Mouse (Mus musculus) hindbrain, embryonic 15.5 days (tissue): ENCODE measurements around the gene Dkc1. TPM values are rescaled to one million over a fixed set of nuclear protein-coding genes. Genes with fewer than 3 reads are reported as not detected.

Source experiments
- ATAC-seq: fragments of 200-750 bp; cut with Nextera tagmentation; 2 replicates; pipeline ENCODE4 v1.8.0; 2017; ENCODE audit warnings: low read depth, moderate number of reproducible peaks, moderate TSS enrichment; ENCODE audit not compliant: low FRiP score
- H3K27ac ChIP-seq: fragments of 300-500 bp; sonication (generic); replicated peaks from 2 replicates; pipeline ENCODE4 v1.5.1; 2015; ENCODE audit warnings: mild to moderate bottlenecking, inconsistent platforms
- H3K27me3 ChIP-seq: fragments of 300-500 bp; sonication (generic); 2 replicates; pipeline ENCODE4 v1.6.1; 2015; ENCODE audit warnings: control low read depth, inconsistent platforms
- H3K36me3 ChIP-seq: fragments of 300-500 bp; sonication (generic); 2 replicates; pipeline ENCODE4 v1.6.1; 2015; ENCODE audit warnings: control low read depth, inconsistent platforms
- H3K4me1 ChIP-seq: fragments of 300-500 bp; sonication (generic); replicated peaks from 2 replicates; pipeline ENCODE4 v1.6.1; 2015; ENCODE audit warnings: control low read depth, inconsistent platforms
- H3K4me2 ChIP-seq: fragments of 300-500 bp; sonication (generic); 2 replicates; pipeline ENCODE4 v1.6.1; 2015; ENCODE audit warnings: moderate library complexity, mild to moderate bottlenecking, inconsistent platforms
- H3K4me3 ChIP-seq: fragments of 300-500 bp; sonication (generic); 2 replicates; pipeline ENCODE4 v1.5.1; 2015; ENCODE audit warnings: mild to moderate bottlenecking, inconsistent platforms
- H3K9ac ChIP-seq: fragments of 300-500 bp; sonication (generic); 2 replicates; pipeline ENCODE4 v1.6.1; 2015; ENCODE audit warnings: inconsistent platforms
- H3K9me3 ChIP-seq: fragments of 300-500 bp; sonication (generic); 2 replicates; pipeline ENCODE4 v1.6.1; 2016; ENCODE audit warnings: control low read depth, inconsistent platforms
- WGBS: fragments of 180-500 bp; shearing (Covaris S2); methylation state at CpG from one replicate; pipeline ENCODE4 v1.1.7; 2015; 5-methylcytosine and 5-hydroxymethylcytosine counted together
- polyA plus RNA-seq: library from polyadenylated mRNA; unstranded; fragments of >200 nt; fragmentation: Nextera tagmentation; extraction: Ambion mirVana; gene quantifications from 2 replicates; pipeline ENCODE4 v1.2.1, GENCODE M21; 2015

Gene Dkc1
- polyA plus RNA-seq: 55.8 and 59.9 TPM in 2 replicates

GRCm38 (mm10) chrX:75095369-75096162 lies at the start of gene Dkc1:
Dkc1 (plus strand) TSS chrX:75095854.
- Histone ChIP-seq H3K36me3 (no peaks in the 10 kb centered on the region), H3K4me1 (0 out of 2 replicates have a peak, but pooled peaks cover 6% of the 10 kb centered on the region), H3K27me3 (no peaks in the 10 kb centered on the region), H3K4me3 (peak within 1 kb of the TSS; percentile 61), H3K9me3 (no peaks in the 10 kb centered on the region), H3K27ac (peak within 1 kb of the TSS; percentile 78), H3K9ac (peak within 1 kb of the TSS; percentile 39), H3K4me2 (peak within 1 kb of the TSS; percentile 64)
- ATAC-seq: peak; percentile 99
- 23% methylated on average over 28 of the region's 29 CpGs for WGBS

- 85% methylated on average over 1 of the region's 1 CpGs for WGBS
Observed at GRCm38 (mm10) chrX:75045931-75046330, 49.7 kb upstream of the Dkc1 start.

GRCm38 (mm10) chrX:75046921-75047635 lies 48.6 kb upstream of the Dkc1 start:
- no peak for ATAC-seq
- WGBS: 65% methylated on average over 3 of the region's 3 CpGs
- no peak overlapping the region for H3K4me3 ChIP-seq
- no peaks in the 10 kb centered on the region for H3K27me3 ChIP-seq
- H3K36me3 ChIP-seq: no peaks in the 10 kb centered on the region
- H3K9me3 ChIP-seq: no peaks in the 10 kb centered on the region
- H3K9ac ChIP-seq: no peak overlapping the region
- H3K4me2 ChIP-seq: no peak overlapping the region
- no peaks in the 10 kb centered on the region for H3K4me1 ChIP-seq
- H3K27ac ChIP-seq: no peak overlapping the region

More at GRCm38 (mm10) chrX:75045931-75046330, 49.7 kb upstream of the Dkc1 start:
- H3K27ac ChIP-seq: no peak overlapping the region
- ATAC-seq: no peak
- no peak overlapping the region for H3K4me2 ChIP-seq
- H3K4me3 ChIP-seq: no peak overlapping the region
- H3K36me3 ChIP-seq: no peaks in the 10 kb centered on the region
- no peaks in the 10 kb centered on the region for H3K9me3 ChIP-seq
- H3K9ac ChIP-seq: no peak overlapping the region
- no peaks in the 10 kb centered on the region for H3K4me1 ChIP-seq
- H3K27me3 ChIP-seq: no peaks in the 10 kb centered on the region

- H3K9ac ChIP-seq: no peak overlapping the region
- ATAC-seq: no peak
- no peaks in the 10 kb centered on the region for H3K9me3 ChIP-seq
- no peak overlapping the region for H3K27ac ChIP-seq
- H3K4me2 ChIP-seq: no peak overlapping the region
- no peak overlapping the region for H3K4me3 ChIP-seq
- H3K4me1 ChIP-seq: no peaks in the 10 kb centered on the region
- 84% methylated on average over 2 of the region's 2 CpGs for WGBS
- H3K36me3 ChIP-seq: no peaks in the 10 kb centered on the region
- H3K27me3 ChIP-seq: no peaks in the 10 kb centered on the region
Observed at GRCm38 (mm10) chrX:75056120-75056775, 39.4 kb upstream of the Dkc1 start.

GRCm38 (mm10) chrX:75082351-75082750 lies 13.3 kb upstream of the Dkc1 start:
- Histone ChIP-seq H3K4me3 (no peak overlapping the region), H3K4me2 (no peak overlapping the region), H3K9ac (no peak overlapping the region), H3K27ac (no peak overlapping the region), H3K4me1 (no peaks in the 10 kb centered on the region), H3K27me3 (no peaks in the 10 kb centered on the region), H3K9me3 (no peaks in the 10 kb centered on the region), H3K36me3 (no peaks in the 10 kb centered on the region)
- WGBS: 65% methylated on average over 2 of the region's 2 CpGs
- no peak for ATAC-seq

GRCm38 (mm10) chrX:75083982-75084773 lies 11.5 kb upstream of the Dkc1 start:
- 26% methylated on average over 26 of the region's 26 CpGs for WGBS
- peak overlapping the region; percentile 46 for H3K9ac ChIP-seq
- no peaks in the 10 kb centered on the region for H3K4me1 ChIP-seq
- H3K27me3 ChIP-seq: no peaks in the 10 kb centered on the region
- H3K4me2 ChIP-seq: peak overlapping the region; percentile 57
- peak overlapping the region; percentile 48 for H3K27ac ChIP-seq
- no peaks in the 10 kb centered on the region for H3K9me3 ChIP-seq
- ATAC-seq: peak; percentile 92
- no peaks in the 10 kb centered on the region for H3K36me3 ChIP-seq
- H3K4me3 ChIP-seq: peak overlapping the region; percentile 51

- peak within 1 kb of the TSS; percentile 51 for H3K4me3 ChIP-seq
- peak within 1 kb of the TSS; percentile 57 for H3K4me2 ChIP-seq
- no peaks in the 10 kb centered on the region for H3K9me3 ChIP-seq
- peak within 1 kb of the TSS; percentile 46 for H3K9ac ChIP-seq
- peak; percentile 95 for ATAC-seq
- H3K4me1 ChIP-seq: no peaks in the 10 kb centered on the region
- 16% methylated on average over 10 of the region's 17 CpGs for WGBS
- H3K27ac ChIP-seq: peak within 1 kb of the TSS; percentile 48
- no peaks in the 10 kb centered on the region for H3K36me3 ChIP-seq
- H3K27me3 ChIP-seq: no peaks in the 10 kb centered on the region
Observed at GRCm38 (mm10) chrX:75084774-75085508, 10.7 kb upstream of the Dkc1 start, which contains the start of gene Gab3. Gab3 (minus strand) TSS chrX:75085458.

GRCm38 (mm10) chrX:75085654-75086053 lies 10.0 kb upstream of the Dkc1 start:
- Histone ChIP-seq H3K9me3 (no peaks in the 10 kb centered on the region), H3K9ac (no peak overlapping the region), H3K27me3 (no peaks in the 10 kb centered on the region), H3K36me3 (no peaks in the 10 kb centered on the region), H3K27ac (no peak overlapping the region), H3K4me2 (peak overlapping the region; percentile 57), H3K4me1 (no peaks in the 10 kb centered on the region), H3K4me3 (no peak overlapping the region)
- 18% methylated on average over 1 of the region's 1 CpGs for WGBS
- ATAC-seq: 0 out of 2 replicates have a peak, but pooled peaks have one; percentile 46

- H3K4me3 ChIP-seq: peak overlapping the region; percentile 61
- H3K4me1 ChIP-seq: 0 out of 2 replicates have a peak, but pooled peaks cover 6% of the 10 kb centered on the region
- peak overlapping the region; percentile 64 for H3K4me2 ChIP-seq
- no peaks in the 10 kb centered on the region for H3K9me3 ChIP-seq
- H3K27me3 ChIP-seq: no peaks in the 10 kb centered on the region
- peak overlapping the region; percentile 39 for H3K9ac ChIP-seq
- no peaks in the 10 kb centered on the region for H3K36me3 ChIP-seq
- 0 out of 2 replicates have a peak, but pooled peaks have one; percentile 0 for ATAC-seq
- H3K27ac ChIP-seq: peak overlapping the region; percentile 78
- 17% methylated on average over 23 of the region's 23 CpGs for WGBS
Observed at GRCm38 (mm10) chrX:75096163-75096770, 613 bp downstream of the Dkc1 start.

GRCm38 (mm10) chrX:75098799-75099198 lies 3.1 kb downstream of the Dkc1 start:
- H3K9ac ChIP-seq: no peak overlapping the region
- H3K9me3 ChIP-seq: no peaks in the 10 kb centered on the region
- H3K36me3 ChIP-seq: peaks cover 5% of the 10 kb centered on the region; the same call in 1 of the 2 replicates
- H3K4me2 ChIP-seq: no peak overlapping the region
- H3K27ac ChIP-seq: no peak overlapping the region
- no peak for ATAC-seq
- WGBS: 92% methylated on average over 8 of the region's 8 CpGs
- H3K4me3 ChIP-seq: no peak overlapping the region
- 0 out of 2 replicates have a peak, but pooled peaks cover 6% of the 10 kb centered on the region for H3K4me1 ChIP-seq
- no peaks in the 10 kb centered on the region for H3K27me3 ChIP-seq
